Mouse (Mus musculus): ENCODE measurements around the gene Tmeff2. TPM values are rescaled to one million over a fixed set of nuclear protein-coding genes. Genes with fewer than 3 reads are reported as not detected.

The Tmeff2 gene
- total and polyA plus RNA-seq, 2 experiments from 2014 or later, result 38.9 to 67.7 TPM

- peak; percentile 34; the same call in 1 of the 2 replicates for ATAC-seq
- WGBS, result 70% methylated on average over 7 of the region's 7 CpGs
- H3K36me3 ChIP-seq (ENCODE audit: insufficient read depth), result no peaks in the 10 kb centered on the region
- no peaks in the 10 kb centered on the region for H3K27me3 ChIP-seq (ENCODE audit: insufficient read depth, low read length)
- TF ChIP-seq CTCF (IDR thresholded peaks at IDR 0.05; ENCODE audit: low read depth), result no peak
- no peak overlapping the region for H3K4me2 ChIP-seq (ENCODE audit: low read depth)
- no peaks in the 10 kb centered on the region for H3K4me1 ChIP-seq (ENCODE audit: insufficient read depth)
- H3K9ac ChIP-seq, result no peak overlapping the region
- H3K27ac ChIP-seq (ENCODE audit: low read depth, low read length), result no peak overlapping the region
- no peaks in the 10 kb centered on the region for H3K9me3 ChIP-seq (ENCODE audit: low read length)
- no peak for DNase-seq
- no peak overlapping the region for H3K4me3 ChIP-seq (ENCODE audit: low read depth, low read length)
These were observed 144.4 kb downstream of the Tmeff2 start for GRCm38 (mm10) chr1:51044810-51045209.

- H3K9ac ChIP-seq, result no peak overlapping the region
- ATAC-seq (no peak), DNase-seq (no peak)
- H3K4me1 ChIP-seq (ENCODE audit: insufficient read depth), result no peaks in the 10 kb centered on the region
- H3K27me3 ChIP-seq (ENCODE audit: insufficient read depth, low read length), result no peaks in the 10 kb centered on the region
- H3K27ac ChIP-seq (ENCODE audit: low read depth, low read length), result no peak overlapping the region
- H3K36me3 ChIP-seq (ENCODE audit: insufficient read depth), result no peaks in the 10 kb centered on the region
- H3K4me2 ChIP-seq (ENCODE audit: low read depth), result no peak overlapping the region
- no peaks in the 10 kb centered on the region for H3K9me3 ChIP-seq (ENCODE audit: low read length)
- no peak overlapping the region for H3K4me3 ChIP-seq (ENCODE audit: low read depth, low read length)
- no peak for TF ChIP-seq CTCF (IDR thresholded peaks at IDR 0.05; ENCODE audit: low read depth)
These were observed 164.1 kb downstream of the Tmeff2 start for GRCm38 (mm10) chr1:51064549-51064948.

GRCm38 (mm10) chr1:51065652-51066051 is 165.2 kb downstream of the Tmeff2 start:
- Histone ChIP-seq H3K4me1 (ENCODE audit: insufficient read depth) (no peaks in the 10 kb centered on the region), H3K27me3 (ENCODE audit: insufficient read depth, low read length) (no peaks in the 10 kb centered on the region), H3K9me3 (ENCODE audit: low read length) (no peaks in the 10 kb centered on the region), H3K9ac (no peak overlapping the region), H3K4me2 (ENCODE audit: low read depth) (no peak overlapping the region), H3K36me3 (ENCODE audit: insufficient read depth) (no peaks in the 10 kb centered on the region), H3K4me3 (ENCODE audit: low read depth, low read length) (no peak overlapping the region), H3K27ac (ENCODE audit: low read depth, low read length) (no peak overlapping the region)
- 91% methylated on average over 2 of the region's 2 CpGs for WGBS
- TF ChIP-seq CTCF (IDR thresholded peaks at IDR 0.05; ENCODE audit: low read depth), result no peak
- ATAC-seq, result no peak
- DNase-seq, result no peak

GRCm38 (mm10) chr1:51068814-51069213 is 168.4 kb downstream of the Tmeff2 start:
- no peak overlapping the region for H3K4me2 ChIP-seq (ENCODE audit: low read depth)
- H3K4me3 ChIP-seq (ENCODE audit: low read depth, low read length), result no peak overlapping the region
- DNase-seq, result no peak
- H3K27me3 ChIP-seq (ENCODE audit: insufficient read depth, low read length), result no peaks in the 10 kb centered on the region
- H3K27ac ChIP-seq (ENCODE audit: low read depth, low read length), result no peak overlapping the region
- no peak for TF ChIP-seq CTCF (IDR thresholded peaks at IDR 0.05; ENCODE audit: low read depth)
- no peak for ATAC-seq
- H3K9ac ChIP-seq, result no peak overlapping the region
- WGBS, result 87% methylated on average over 3 of the region's 3 CpGs
- no peaks in the 10 kb centered on the region for H3K36me3 ChIP-seq (ENCODE audit: insufficient read depth)
- no peaks in the 10 kb centered on the region for H3K9me3 ChIP-seq (ENCODE audit: low read length)
- H3K4me1 ChIP-seq (ENCODE audit: insufficient read depth), result no peaks in the 10 kb centered on the region

DNA sequence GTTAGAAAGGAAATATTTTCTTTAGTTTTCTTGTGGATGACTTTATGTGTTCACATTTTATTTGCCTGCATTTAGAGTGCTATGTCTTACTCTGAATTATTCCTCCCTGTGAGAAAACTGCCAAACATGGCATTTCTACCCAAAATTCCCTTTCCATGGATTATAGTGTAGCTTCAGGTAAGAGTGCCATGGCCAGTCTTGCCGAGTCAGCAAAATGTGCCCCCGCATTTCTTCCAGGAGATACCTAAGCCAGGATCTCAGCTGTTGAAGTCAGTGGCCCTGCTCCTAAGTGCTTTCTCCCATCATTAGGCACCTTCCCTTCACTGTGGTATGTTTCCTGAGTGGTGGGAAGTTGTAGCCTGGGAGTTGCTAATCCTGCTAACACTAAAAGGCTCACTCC is 168.8 kb downstream of the Tmeff2 start:
- H3K27me3 ChIP-seq (ENCODE audit: insufficient read depth, low read length), result no peaks in the 10 kb centered on the region
- TF ChIP-seq CTCF (IDR thresholded peaks at IDR 0.05; ENCODE audit: low read depth), result no peak
- no peak for DNase-seq
- no peaks in the 10 kb centered on the region for H3K9me3 ChIP-seq (ENCODE audit: low read length)
- H3K36me3 ChIP-seq (ENCODE audit: insufficient read depth), result no peaks in the 10 kb centered on the region
- no peak overlapping the region for H3K4me2 ChIP-seq (ENCODE audit: low read depth)
- H3K4me3 ChIP-seq (ENCODE audit: low read depth, low read length), result no peak overlapping the region
- WGBS, result 95% methylated on average over 2 of the region's 2 CpGs
- no peak overlapping the region for H3K9ac ChIP-seq
- ATAC-seq, result no peak
- no peaks in the 10 kb centered on the region for H3K4me1 ChIP-seq (ENCODE audit: insufficient read depth)
- H3K27ac ChIP-seq (ENCODE audit: low read depth, low read length), result no peak overlapping the region

DNA sequence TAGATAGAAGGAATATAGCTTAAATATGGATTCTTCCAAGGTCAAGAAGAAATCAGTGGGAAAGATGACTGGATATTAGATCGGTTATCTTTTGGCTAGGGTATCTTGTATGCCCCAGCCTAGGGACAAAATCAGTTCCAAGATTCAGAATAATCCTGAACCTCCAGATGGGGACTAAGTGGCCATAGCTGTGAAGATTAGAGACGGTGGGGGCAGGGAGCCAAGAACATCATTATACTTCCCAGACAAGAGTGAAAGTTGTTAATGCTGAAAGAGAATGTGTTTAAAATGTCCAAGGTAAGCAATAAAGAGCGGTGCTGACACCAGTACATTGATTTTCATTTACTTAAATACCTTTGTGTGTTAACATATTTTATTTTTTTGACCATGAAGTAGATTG is 173.6 kb downstream of the Tmeff2 start:
- no peak overlapping the region for H3K9ac ChIP-seq
- H3K4me2 ChIP-seq (ENCODE audit: low read depth), result no peak overlapping the region
- no peak for TF ChIP-seq CTCF (IDR thresholded peaks at IDR 0.05; ENCODE audit: low read depth)
- ATAC-seq (no peak), DNase-seq (no peak)
- WGBS, result 78% methylated on average over 3 of the region's 3 CpGs
- H3K4me3 ChIP-seq (ENCODE audit: low read depth, low read length), result no peak overlapping the region
- H3K36me3 ChIP-seq (ENCODE audit: insufficient read depth), result no peaks in the 10 kb centered on the region
- no peaks in the 10 kb centered on the region; the same call in 1 of the 2 replicates for H3K4me1 ChIP-seq (ENCODE audit: insufficient read depth)
- no peaks in the 10 kb centered on the region for H3K9me3 ChIP-seq (ENCODE audit: low read length)
- no peaks in the 10 kb centered on the region for H3K27me3 ChIP-seq (ENCODE audit: insufficient read depth, low read length)
- no peak overlapping the region for H3K27ac ChIP-seq (ENCODE audit: low read depth, low read length)

DNA sequence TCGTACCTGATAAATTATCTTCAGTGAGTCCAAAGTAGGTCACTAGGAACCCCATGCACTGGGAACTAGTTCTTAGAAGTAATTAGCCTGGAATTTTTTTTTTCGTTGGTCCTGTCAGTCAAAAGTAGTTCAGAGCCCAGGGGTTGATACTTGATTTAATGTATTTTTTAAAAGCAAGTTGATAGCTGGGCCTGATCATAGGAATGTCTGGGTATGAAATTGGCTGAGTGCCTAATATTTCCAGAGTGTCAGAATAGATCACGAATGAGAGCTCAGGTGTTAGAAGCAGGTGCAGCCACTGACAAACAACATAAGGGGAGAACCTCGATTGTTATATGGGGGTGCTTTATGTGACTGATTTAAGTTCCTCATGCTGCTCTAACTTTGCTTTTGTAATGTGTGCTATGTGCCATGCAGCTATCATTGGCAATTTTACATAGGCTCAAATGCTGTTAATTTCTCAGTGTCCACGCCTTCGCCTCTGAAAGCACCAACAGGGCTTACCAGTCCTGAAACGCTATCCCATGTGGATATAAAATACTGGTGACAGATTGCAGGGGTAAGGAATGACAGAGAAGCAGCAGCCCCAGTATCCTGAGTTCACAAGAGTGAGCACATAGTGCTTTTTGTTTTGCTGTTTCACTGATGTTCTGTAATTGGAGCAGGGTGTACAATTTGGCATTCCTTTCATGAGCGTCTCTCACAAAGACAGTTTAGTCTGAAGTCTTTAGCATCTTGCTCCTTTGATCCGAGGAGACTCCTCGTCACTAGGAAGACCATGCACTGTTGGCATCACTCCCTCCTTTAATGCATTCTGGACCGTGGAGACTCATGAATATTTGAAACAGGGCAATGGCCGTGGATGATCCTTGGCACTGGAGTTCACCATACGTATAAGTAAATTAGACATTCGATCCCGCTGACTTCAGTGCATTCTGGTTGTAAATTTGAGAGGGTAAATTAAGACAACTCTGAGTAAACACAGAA is 175.6 kb downstream of the Tmeff2 start:
- TF ChIP-seq CTCF (IDR thresholded peaks at IDR 0.05; ENCODE audit: low read depth), result no peak
- ATAC-seq (peak; percentile 51), DNase-seq (no peak)
- no peaks in the 10 kb centered on the region; the same call in 1 of the 2 replicates for H3K4me1 ChIP-seq (ENCODE audit: insufficient read depth)
- no peaks in the 10 kb centered on the region for H3K9me3 ChIP-seq (ENCODE audit: low read length)
- no peak overlapping the region for H3K27ac ChIP-seq (ENCODE audit: low read depth, low read length)
- no peaks in the 10 kb centered on the region for H3K36me3 ChIP-seq (ENCODE audit: insufficient read depth)
- H3K4me2 ChIP-seq (ENCODE audit: low read depth), result no peak overlapping the region
- 38% methylated on average over 15 of the region's 15 CpGs for WGBS
- H3K4me3 ChIP-seq (ENCODE audit: low read depth, low read length), result no peak overlapping the region
- no peak overlapping the region for H3K9ac ChIP-seq
- no peaks in the 10 kb centered on the region for H3K27me3 ChIP-seq (ENCODE audit: insufficient read depth, low read length)
